Mouse (Mus musculus) embryonic facial prominence, embryonic 14.5 days (tissue): Measurements from ENCODE around the gene Adh6b. TPM values are rescaled to one million over a fixed set of nuclear protein-coding genes. Genes with fewer than 3 reads are reported as not detected.
"Not testable (repeated sequence)": the region's sequence is repeated elsewhere in the genome, so short reads cannot be mapped to it uniquely, and the experiment has no call there.

Experiments used
- ATAC-seq: fragments of 200-750 bp; cut with Nextera tagmentation; 2 replicates; pipeline ENCODE4 v1.8.0; 2017; ENCODE audit warnings: low read depth, moderate number of reproducible peaks, moderate TSS enrichment
- DNase-seq: peaks from one replicate; pipeline ENCODE4 v3.0.0-alpha.2; 2015; ENCODE audit warnings: low spot score
- H3K27ac ChIP-seq: fragments of 300-500 bp; sonication (generic); replicated peaks from 2 replicates; pipeline ENCODE4 v1.5.1; 2014; ENCODE audit warnings: low read depth, mild to moderate bottlenecking, low read length, moderate library complexity
- H3K27me3 ChIP-seq: fragments of 300-500 bp; sonication (generic); replicated peaks from 2 replicates; pipeline ENCODE4 v1.6.1; 2014; ENCODE audit warnings: low read length; ENCODE audit not compliant: control insufficient read depth, insufficient read depth
- H3K36me3 ChIP-seq: fragments of 300-500 bp; sonication (generic); 2 replicates; pipeline ENCODE4 v1.6.1; 2014; ENCODE audit warnings: low read length, mixed read lengths; ENCODE audit not compliant: control insufficient read depth, insufficient read depth
- H3K4me1 ChIP-seq: fragments of 300-500 bp; sonication (generic); 2 replicates; pipeline ENCODE4 v1.6.1; 2014; ENCODE audit warnings: antibody characterized with exemption, low read length; ENCODE audit not compliant: control insufficient read depth, insufficient read depth
- H3K4me2 ChIP-seq: fragments of 300-500 bp; sonication (generic); 2 replicates; pipeline ENCODE4 v1.6.1; 2014; ENCODE audit warnings: low read depth, mild to moderate bottlenecking, low read length, moderate library complexity, mixed read lengths
- H3K4me3 ChIP-seq: fragments of 300-500 bp; sonication (generic); 2 replicates; pipeline ENCODE4 v1.5.1; 2014; ENCODE audit warnings: low read depth, mild to moderate bottlenecking, low read length
- H3K9ac ChIP-seq: fragments of 300-500 bp; sonication (generic); 2 replicates; pipeline ENCODE4 v1.6.1; 2014; ENCODE audit warnings: low read depth, mild to moderate bottlenecking, low read length, moderate library complexity, mixed read lengths
- H3K9me3 ChIP-seq: fragments of 300-500 bp; sonication (generic); 2 replicates; pipeline ENCODE4 v1.6.1; 2016; ENCODE audit warnings: low read length; ENCODE audit not compliant: control insufficient read depth
- WGBS: fragments of 180-500 bp; shearing (Covaris S2); extraction: QIAGEN DNeasy Blood & Tissue Kit; methylation state at CpG from one replicate; pipeline ENCODE4 v1.1.7; 2014; 5-methylcytosine and 5-hydroxymethylcytosine counted together
- polyA plus RNA-seq: library from polyadenylated mRNA; unstranded; fragments of >200 nt; fragmentation: Nextera tagmentation; extraction: Ambion mirVana; gene quantifications from 2 replicates; pipeline ENCODE4 v1.2.1, GENCODE M21; 2014

Gene Adh6b
- polyA plus RNA-seq, 1 experiment from 2014 or later: 0.51 TPM

GRCm38 (mm10) chr3:138336104-138336754, 5.3 kb upstream of the Adh6b start:
- no peaks in the 10 kb centered on the region for H3K27me3 ChIP-seq
- H3K27ac ChIP-seq: no peak overlapping the region
- H3K4me1 ChIP-seq: no peaks in the 10 kb centered on the region
- no peak overlapping the region for H3K4me3 ChIP-seq
- H3K36me3 ChIP-seq: no peaks in the 10 kb centered on the region
- DNase-seq (no peak), ATAC-seq (no peak)
- no peaks in the 10 kb centered on the region for H3K9me3 ChIP-seq
- H3K4me2 ChIP-seq: no peak overlapping the region
- no peak overlapping the region for H3K9ac ChIP-seq
- 75% methylated on average over 3 of the region's 3 CpGs for whole genome bisulfite sequencing

- Histone ChIP-seq H3K27ac (no peak overlapping the region), H3K36me3 (no peaks in the 10 kb centered on the region), H3K9me3 (no peaks in the 10 kb centered on the region), H3K4me1 (no peaks in the 10 kb centered on the region), H3K27me3 (no peaks in the 10 kb centered on the region), H3K4me2 (no peak overlapping the region), H3K9ac (no peak overlapping the region), H3K4me3 (no peak overlapping the region)
- 25% methylated on average over 3 of the region's 3 CpGs for WGBS
- ATAC-seq: no peak
- peak; percentile 14 for DNase-seq
These were observed 5.5 kb downstream of the Adh6b start for GRCm38 (mm10) chr3:138347041-138347440.

- DNase-seq: no peak
- no peak overlapping the region for H3K27ac ChIP-seq
- no peak overlapping the region for H3K9ac ChIP-seq
- H3K4me3 ChIP-seq: no peak overlapping the region
- H3K4me2 ChIP-seq: no peak overlapping the region
- WGBS: 82% methylated on average over 11 of the region's 11 CpGs
- H3K27me3 ChIP-seq: no peaks in the 10 kb centered on the region
- H3K9me3 ChIP-seq: no peaks in the 10 kb centered on the region
- no peaks in the 10 kb centered on the region for H3K36me3 ChIP-seq
- H3K4me1 ChIP-seq: no peaks in the 10 kb centered on the region
- ATAC-seq: no peak
These were observed 10.6 kb downstream of the Adh6b start for GRCm38 (mm10) chr3:138352012-138352809.

GRCm38 (mm10) chr3:138358856-138359255, 17.3 kb downstream of the Adh6b start:
- no peaks in the 10 kb centered on the region for H3K9me3 ChIP-seq
- H3K36me3 ChIP-seq: no peaks in the 10 kb centered on the region
- H3K4me2 ChIP-seq: no peak overlapping the region
- H3K27ac ChIP-seq: no peak overlapping the region
- H3K4me3 ChIP-seq: no peak overlapping the region
- DNase-seq (no peak), ATAC-seq (no peak)
- H3K4me1 ChIP-seq: no peaks in the 10 kb centered on the region
- WGBS: 73% methylated on average over 7 of the region's 7 CpGs
- H3K9ac ChIP-seq: no peak overlapping the region
- no peaks in the 10 kb centered on the region for H3K27me3 ChIP-seq

GRCm38 (mm10) chr3:138360721-138361120, 19.1 kb downstream of the Adh6b start:
- Histone ChIP-seq H3K27ac (no peak overlapping the region), H3K36me3 (no peaks in the 10 kb centered on the region), H3K4me2 (no peak overlapping the region), H3K9me3 (no peaks in the 10 kb centered on the region), H3K4me1 (no peaks in the 10 kb centered on the region), H3K4me3 (no peak overlapping the region), H3K9ac (no peak overlapping the region), H3K27me3 (no peaks in the 10 kb centered on the region)
- ATAC-seq: no peak
- 81% methylated on average over 4 of the region's 4 CpGs for WGBS
- no peak for DNase-seq

GRCm38 (mm10) chr3:138362920-138363319, 21.3 kb downstream of the Adh6b start:
- no peak overlapping the region for H3K9ac ChIP-seq
- no peaks in the 10 kb centered on the region for H3K36me3 ChIP-seq
- WGBS: 83% methylated on average over 2 of the region's 2 CpGs
- ATAC-seq (no peak), DNase-seq (no peak)
- H3K4me2 ChIP-seq: no peak overlapping the region
- no peaks in the 10 kb centered on the region for H3K4me1 ChIP-seq
- no peaks in the 10 kb centered on the region for H3K9me3 ChIP-seq
- no peaks in the 10 kb centered on the region for H3K27me3 ChIP-seq
- no peak overlapping the region for H3K4me3 ChIP-seq
- H3K27ac ChIP-seq: no peak overlapping the region

GRCm38 (mm10) chr3:138366181-138366580, 24.6 kb downstream of the Adh6b start:
- no peak for DNase-seq
- Histone ChIP-seq H3K9ac (no peak overlapping the region), H3K27ac (no peak overlapping the region), H3K4me3 (no peak overlapping the region), H3K4me1 (no peaks in the 10 kb centered on the region), H3K27me3 (no peaks in the 10 kb centered on the region), H3K9me3 (no peaks in the 10 kb centered on the region), H3K4me2 (no peak overlapping the region), H3K36me3 (no peaks in the 10 kb centered on the region)
- 65% methylated on average over 2 of the region's 2 CpGs for WGBS
- ATAC-seq: no peak

GRCm38 (mm10) chr3:138369546-138369945, 28.0 kb downstream of the Adh6b start:
- no peaks in the 10 kb centered on the region for H3K36me3 ChIP-seq
- no peak overlapping the region for H3K4me3 ChIP-seq
- no peak overlapping the region for H3K9ac ChIP-seq
- H3K27ac ChIP-seq: no peak overlapping the region
- no peaks in the 10 kb centered on the region for H3K4me1 ChIP-seq
- H3K4me2 ChIP-seq: no peak overlapping the region
- ATAC-seq (no peak), DNase-seq (no peak)
- no peaks in the 10 kb centered on the region for H3K9me3 ChIP-seq
- 85% methylated on average over 1 of the region's 1 CpGs for WGBS
- no peaks in the 10 kb centered on the region for H3K27me3 ChIP-seq

- H3K4me1 ChIP-seq, H3K27ac ChIP-seq, H3K27me3 ChIP-seq, H3K9me3 ChIP-seq, H3K36me3 ChIP-seq, H3K4me2 ChIP-seq, ATAC-seq, H3K4me3 ChIP-seq, H3K9ac ChIP-seq, DNase-seq: not testable (repeated sequence)
- WGBS: 60% methylated on average over 4 of the region's 4 CpGs
These were observed 28.7 kb downstream of the Adh6b start for GRCm38 (mm10) chr3:138370289-138370688.
